Mouse (Mus musculus) CD4-positive naive resting alpha-beta T cell, adult 76 days (primary cell): Measurements from ENCODE around the gene Gm45213. TPM values are rescaled to one million over a fixed set of nuclear protein-coding genes. Genes with fewer than 3 reads are reported as not detected.

Experiments
- total RNA-seq: library from RNA; stranded (reverse); gene quantifications from one replicate; pipeline ENCODE4 v1.2.4, GENCODE M21; 2023

Gene Gm45213
- not detected for total RNA-seq

DNA sequence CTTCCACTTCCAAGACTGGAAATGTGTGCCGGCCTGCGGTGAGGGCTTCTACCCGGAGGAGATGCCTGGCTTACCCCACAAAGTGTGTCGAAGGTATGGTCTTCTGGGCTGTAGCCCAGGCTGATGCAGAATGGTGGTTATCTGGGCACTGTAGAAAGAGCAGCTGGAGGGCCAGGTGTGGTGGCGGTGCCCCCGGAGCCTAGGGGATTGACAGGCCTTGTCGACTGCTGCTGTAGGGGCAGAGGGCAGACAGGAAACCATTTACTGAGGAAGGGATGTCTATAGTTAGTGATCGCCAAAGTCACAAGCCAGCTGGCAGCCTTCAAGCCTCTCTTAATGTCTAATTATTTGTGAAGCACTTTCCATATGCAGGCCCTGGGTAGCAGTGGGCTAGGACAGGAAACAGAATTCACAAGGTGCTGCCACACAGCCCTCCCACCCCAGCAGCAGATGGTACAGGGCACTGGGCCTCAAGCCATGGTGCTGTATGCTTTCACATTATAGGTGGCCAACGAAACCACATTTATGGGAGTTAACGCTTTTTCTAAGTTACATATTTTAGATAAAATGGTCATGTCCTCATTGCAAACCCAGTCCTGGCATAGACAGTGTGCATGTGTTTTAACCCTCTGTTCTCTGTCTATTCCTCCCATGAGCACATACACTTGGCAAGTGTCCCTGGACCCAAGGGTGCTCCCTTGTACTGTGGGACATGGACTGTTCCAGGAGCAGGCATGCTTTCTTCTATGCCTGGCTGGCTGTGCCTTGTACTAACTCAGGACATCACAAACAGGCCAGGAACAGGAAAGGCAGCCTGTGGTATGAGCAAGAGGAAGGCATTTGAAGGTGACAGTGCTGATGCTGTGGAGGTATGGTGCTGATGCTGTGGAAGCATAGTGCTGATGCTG lies at the start of gene Gm45213:
Gene Gm45213, plus strand, starts transcription at position 51 of the 908 bp plus-strand sequence.

GRCm38 (mm10) chr7:66058703-66059102 lies 15.3 kb downstream of the Gm45213 start, which contains the start of gene Snrpa1:
Gene Snrpa1, plus strand, starts transcription at chr7:66059003.

GRCm38 (mm10) chr7:66079364-66080230 lies 36.2 kb downstream of the Gm45213 start, which contains the start of gene Selenos:
Gene Selenos, plus strand, starts transcription at chr7:66079649.

DNA sequence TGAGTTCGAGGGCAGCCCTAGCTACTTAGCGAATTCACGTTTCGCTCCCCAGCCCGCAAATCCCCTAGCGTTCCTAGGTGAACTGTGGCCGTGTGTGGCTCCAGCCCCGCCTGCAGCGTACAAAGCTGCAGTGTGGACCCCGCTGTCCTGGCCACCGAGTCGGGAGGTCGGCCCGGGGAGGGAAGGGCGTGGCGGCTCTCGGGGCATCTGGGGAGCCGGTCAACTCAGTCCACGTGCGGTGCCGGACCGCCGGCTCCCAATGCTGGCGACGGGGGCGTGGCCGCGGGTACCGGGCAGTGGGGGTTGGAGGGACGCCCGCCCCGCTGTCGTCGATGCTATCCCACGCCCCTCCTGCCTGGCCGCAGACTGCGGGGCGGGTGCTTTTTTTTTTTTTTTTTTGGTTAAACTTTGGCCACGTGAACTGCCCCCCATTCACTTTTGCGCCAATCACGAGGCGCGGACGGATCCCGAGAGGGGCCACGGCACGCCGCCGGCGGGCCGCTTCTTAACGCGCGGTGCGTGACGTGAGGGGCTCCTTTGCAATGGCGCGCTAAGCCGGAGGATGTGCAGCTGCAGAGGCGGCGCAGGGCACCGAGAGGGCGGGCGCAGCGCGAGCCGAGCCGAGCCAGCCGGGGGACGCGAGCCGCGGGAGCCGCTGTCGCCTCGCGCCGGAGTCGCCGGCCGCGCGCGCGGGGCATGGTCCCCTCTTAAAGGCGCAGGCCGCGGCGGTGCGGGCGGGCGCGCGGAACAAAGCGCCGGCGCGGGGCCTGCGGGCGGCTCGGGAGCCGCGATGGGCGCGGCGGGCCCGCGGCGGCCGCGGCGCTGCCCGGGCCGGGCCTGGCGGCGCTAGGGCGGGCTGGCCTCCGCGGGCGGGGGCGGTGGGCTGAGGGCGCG lies 65.8 kb downstream of the Gm45213 start, which contains the start of gene Chsy1:
Gene Chsy1, plus strand, starts transcription at position 555 of the 894 bp plus-strand sequence.

Other genes starting within 250 kb of the Gm45213 start
- gene Pcsk6, start 181.9 kb upstream of the Gm45213 start, total RNA-seq, result not detected
- 77.9 TPM for gene Snrpa1, start 15.4 kb downstream of the Gm45213 start, total RNA-seq
- gene Selenos, start 36.0 kb downstream of the Gm45213 start, total RNA-seq, result 61.7 TPM
- 12.3 TPM for gene Chsy1, start 65.9 kb downstream of the Gm45213 start, total RNA-seq